Mouse (Mus musculus) adrenal gland, adult (tissue): ENCODE measurements at regions not wholly inside any gene's neighbourhood (a gene's known extent, or its start where the extent isn't known, plus 50 kb on each side); places are given as distances from the start of the nearest gene placed in this dataset.

Source experiments
- DNase-seq, 2 experiments: peaks; one replicate each; pipeline ENCODE4 v3.0.0; 2022 to 2023; ENCODE audit warnings: low spot score in 1 of 2; ENCODE audit not compliant: inconsistent age in 2 of 2

DNA sequence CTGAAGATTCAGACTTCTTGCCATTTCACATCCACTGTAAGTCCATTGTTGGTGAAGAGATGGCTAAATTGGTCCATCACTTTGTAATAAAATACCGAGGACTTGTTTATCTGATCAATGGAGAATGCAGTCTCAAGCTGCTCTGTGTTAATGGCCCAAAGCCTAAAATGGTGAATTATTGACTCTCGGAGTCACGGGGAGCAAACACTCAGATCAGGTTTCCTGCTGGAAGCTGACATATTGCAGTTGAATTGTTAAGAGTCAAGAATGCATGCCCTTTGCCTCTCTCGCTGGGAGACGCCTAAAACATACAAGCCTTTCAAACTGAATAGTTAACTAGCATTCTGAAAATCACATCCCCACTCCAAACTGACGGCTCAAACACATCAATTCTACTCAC, 129.0 kb upstream of the Irx4 start:
- DNase-seq, result no peak

DNA sequence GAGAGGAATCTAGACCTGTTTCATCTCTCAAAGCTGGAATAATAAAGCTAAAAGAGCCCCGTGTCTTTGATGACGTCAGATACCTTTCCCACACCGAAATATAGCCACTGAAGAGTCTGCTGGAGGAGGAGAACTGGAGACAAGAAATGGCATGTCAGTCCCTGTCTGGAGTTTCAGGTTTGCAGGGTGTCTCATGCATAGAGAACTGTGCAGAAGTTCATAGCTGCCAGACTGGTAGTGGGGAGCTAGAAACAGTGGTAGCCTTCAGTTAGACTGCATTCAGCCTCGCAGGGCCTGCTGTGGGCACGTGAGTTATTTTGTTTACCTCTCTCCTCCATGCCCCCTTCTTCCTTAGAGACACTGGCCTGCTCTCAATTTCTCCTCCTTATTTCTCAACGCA, 127.5 kb upstream of the Irx4 start:
- no peak for DNase-seq

GRCm38 (mm10) chr13:73134929-73135328, 125.3 kb upstream of the Irx4 start:
- DNase-seq, result no peak

- DNase-seq, result no peak
Measured at GRCm38 (mm10) chr13:73141302-73141701, 119.0 kb upstream of the Irx4 start.

DNA sequence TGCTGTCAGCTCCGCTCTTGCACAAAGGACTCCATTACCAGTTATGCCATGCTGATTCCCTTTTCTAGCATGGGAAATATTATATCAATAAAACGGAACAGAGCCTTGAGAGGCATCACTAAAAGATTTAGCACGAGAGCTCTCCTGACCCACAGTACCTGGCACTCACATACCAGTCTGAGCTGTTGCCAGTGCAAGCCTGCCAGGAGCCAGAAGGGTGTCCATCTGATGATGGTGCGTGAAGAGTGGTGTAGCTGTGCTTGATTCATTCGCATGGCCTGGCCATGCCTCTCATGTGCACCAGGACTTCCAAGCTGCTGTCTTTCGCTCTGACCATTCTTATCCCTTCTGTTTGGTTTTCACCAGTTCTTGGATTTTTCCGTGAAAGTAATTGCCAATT, 102.3 kb upstream of the Irx4 start:
- DNase-seq, result no peak

- no peak for DNase-seq
Measured at GRCm38 (mm10) chr13:73159454-73159853, 100.8 kb upstream of the Irx4 start.

DNA sequence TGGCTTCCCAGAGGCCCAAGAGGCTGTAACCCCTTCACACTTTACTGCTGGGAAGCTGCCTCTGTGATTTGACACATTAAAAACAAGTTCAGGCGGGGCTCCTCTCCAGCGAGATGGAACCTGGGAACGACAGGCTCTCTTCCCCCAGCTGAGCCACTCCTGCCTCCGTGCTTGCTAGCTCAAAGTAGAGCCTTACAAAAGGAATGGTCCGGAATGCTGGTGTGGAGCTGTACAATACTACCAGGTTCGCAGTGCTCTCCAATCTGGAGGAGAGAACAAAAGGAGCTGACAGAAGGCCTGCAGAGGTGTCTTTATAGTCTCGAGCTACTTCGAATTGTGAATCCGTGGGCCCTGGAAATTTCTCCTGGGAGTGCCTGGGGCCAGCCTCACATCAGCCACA, 100.4 kb upstream of the Irx4 start:
- DNase-seq, result no peak

DNA sequence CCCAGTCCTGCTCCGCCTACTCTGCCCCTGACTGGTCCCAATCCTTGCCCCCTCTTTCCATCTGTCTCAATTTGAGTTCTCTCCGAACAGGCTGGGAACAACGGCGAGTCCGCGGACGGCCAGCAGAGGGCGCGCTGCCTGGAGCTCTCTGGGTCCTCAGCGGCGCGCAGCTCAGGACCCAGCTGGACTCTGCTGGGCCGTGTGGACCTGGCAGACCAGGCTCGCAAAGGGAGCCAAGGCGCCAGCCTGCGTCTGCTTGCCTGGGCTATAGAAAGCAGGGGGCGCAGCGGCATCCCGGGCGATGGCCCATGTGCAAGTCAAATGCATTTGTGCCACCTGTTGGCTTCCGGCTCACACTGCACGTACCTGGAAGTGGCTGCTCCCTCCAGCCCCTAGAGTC, 100.0 kb upstream of the Irx4 start:
- peak; percentile 66 to 86 for DNase-seq

DNA sequence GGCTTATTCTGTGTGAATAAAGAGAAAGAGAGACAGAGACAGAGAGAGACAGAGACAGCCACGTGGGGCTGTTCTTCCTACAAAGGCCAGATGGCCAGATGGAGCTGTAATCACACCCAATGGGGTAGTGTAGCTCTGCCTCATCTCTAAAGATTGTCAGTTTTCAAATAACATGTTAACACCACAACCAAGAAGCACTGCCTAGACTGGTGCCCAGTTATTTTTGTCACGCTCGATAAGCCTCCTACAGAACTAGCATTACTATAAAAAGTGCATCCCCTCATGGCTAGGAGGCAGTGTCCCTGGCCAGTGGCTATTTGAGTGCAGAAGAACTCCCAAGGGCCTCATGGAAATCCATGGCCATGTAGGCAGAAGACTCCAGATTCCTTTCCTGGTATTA, 90.0 kb upstream of the Irx4 start:
- DNase-seq, result no peak

- no peak for DNase-seq
Measured at GRCm38 (mm10) chr13:73207931-73208448, 52.3 kb upstream of the Irx4 start.
